Mouse (Mus musculus) thymus, adult 2 months (tissue): ENCODE measurements around the gene Glis1.

ENCODE experiments used
- CTCF ChIP-seq: fragments of 200-500 bp; IDR thresholded peaks from 2 replicates; pipeline ENCODE4 v1.5.1; 2012; ENCODE audit warnings: mild to moderate bottlenecking, control low read depth, low read length, moderate library complexity, borderline replicate concordance; ENCODE audit not compliant: control insufficient read depth, poor library complexity, insufficient read depth; ENCODE audit errors: extremely low read depth
- POLR2A ChIP-seq: fragments of 200-500 bp; IDR thresholded peaks from 2 replicates; pipeline ENCODE4 v1.6.1; 2012; ENCODE audit warnings: mild to moderate bottlenecking, low read length, control low read depth, moderate library complexity; ENCODE audit not compliant: control insufficient read depth, poor library complexity, insufficient read depth; ENCODE audit errors: extremely low read depth

DNA sequence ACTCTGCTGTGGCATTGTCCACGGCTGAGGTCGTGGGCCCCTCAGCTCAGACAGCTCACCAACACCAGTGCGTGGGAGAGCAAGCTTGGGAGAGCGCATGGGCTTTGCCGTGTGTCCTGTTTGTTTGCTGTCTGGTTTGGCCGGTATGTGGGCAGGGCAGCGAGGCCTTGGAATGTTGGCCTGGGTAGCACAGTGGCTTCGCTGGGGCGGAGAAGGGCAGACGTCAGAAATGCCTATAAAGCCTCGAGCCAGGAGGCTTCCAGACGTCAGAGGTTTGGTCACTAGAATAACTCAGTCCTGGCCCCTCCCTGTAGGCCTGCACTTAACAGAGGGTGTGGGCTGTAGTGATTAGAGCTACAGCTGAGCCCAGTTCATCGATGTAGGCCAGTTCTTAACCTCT, 33.9 kb downstream of the Glis1 start:
- no peak for TF ChIP-seq POLR2A
- TF ChIP-seq CTCF = no peak
